Mouse (Mus musculus) cortical plate, adult 2 months (tissue): ENCODE results near the gene H2-Ab1.

ENCODE experiments used
- CTCF ChIP-seq: fragments of 200-500 bp; IDR thresholded peaks from 2 replicates; pipeline ENCODE4 v1.5.1; 2011; ENCODE audit warnings: mild to moderate bottlenecking, control low read depth, low read length; ENCODE audit not compliant: insufficient read depth; ENCODE audit errors: extremely low read depth
- POLR2A ChIP-seq: fragments of 200-500 bp; IDR thresholded peaks from 2 replicates; pipeline ENCODE4 v1.6.1; 2011; ENCODE audit warnings: mild to moderate bottlenecking, low read length, control low read depth; ENCODE audit not compliant: insufficient read depth; ENCODE audit errors: extremely low read depth

- TF ChIP-seq CTCF, result no peak
- TF ChIP-seq POLR2A, result no peak
These were observed 34.1 kb downstream of the H2-Ab1 start for GRCm38 (mm10) chr17:34291609-34292008.
